Mouse (Mus musculus) lung, postnatal 10 days (tissue): Measurements from ENCODE around the gene Zfp985.
"Not testable (repeated sequence)": the region's sequence is repeated elsewhere in the genome, so short reads cannot be mapped to it uniquely, and the experiment has no call there.

Experiments
- DNase-seq: peaks from one replicate; pipeline ENCODE4 v3.0.0; 2021

Zfp985 gene

DNA sequence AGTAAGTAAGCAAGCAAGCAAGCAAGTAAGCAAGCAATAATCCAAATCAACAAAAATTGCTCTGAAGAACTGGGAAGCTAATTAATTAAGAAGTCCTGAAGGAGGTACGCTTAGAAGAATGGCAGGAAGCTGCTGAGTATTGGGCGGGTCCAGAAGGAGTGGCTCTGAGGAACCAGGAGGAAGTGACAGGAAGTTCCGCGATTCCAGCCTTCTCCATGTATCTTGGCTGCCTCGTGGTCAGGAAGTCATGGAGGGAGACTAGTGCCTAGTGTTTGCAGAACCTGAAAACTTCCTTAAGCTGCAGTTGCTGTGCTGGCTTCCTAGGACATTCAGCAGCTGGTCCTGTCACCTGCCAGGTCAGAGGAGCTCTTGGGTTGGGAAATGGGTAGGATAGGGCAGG lies at the start of gene Zfp985:
Zfp985 (plus strand) TSS at position 207 of the 400 bp plus-strand sequence.
- not testable (repeated sequence) for DNase-seq

DNA sequence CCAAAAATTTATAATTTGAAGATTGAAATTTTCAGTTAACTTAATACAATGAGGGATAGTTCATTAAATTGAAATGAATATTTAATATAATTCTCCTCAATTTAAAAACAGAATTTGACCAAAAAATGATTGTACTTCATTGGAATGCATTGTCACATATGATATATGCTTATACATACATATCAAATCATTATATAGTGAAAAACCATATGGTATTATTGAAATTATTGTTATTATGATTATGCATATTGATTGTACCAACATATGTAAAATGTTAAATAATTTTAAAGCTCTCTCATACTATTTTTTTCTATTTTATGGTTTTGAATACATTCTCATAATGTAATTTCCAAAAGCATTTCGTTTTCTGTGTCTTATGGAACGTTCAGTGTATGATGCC lies 43.9 kb upstream of the Zfp985 start:
- no peak for DNase-seq

DNA sequence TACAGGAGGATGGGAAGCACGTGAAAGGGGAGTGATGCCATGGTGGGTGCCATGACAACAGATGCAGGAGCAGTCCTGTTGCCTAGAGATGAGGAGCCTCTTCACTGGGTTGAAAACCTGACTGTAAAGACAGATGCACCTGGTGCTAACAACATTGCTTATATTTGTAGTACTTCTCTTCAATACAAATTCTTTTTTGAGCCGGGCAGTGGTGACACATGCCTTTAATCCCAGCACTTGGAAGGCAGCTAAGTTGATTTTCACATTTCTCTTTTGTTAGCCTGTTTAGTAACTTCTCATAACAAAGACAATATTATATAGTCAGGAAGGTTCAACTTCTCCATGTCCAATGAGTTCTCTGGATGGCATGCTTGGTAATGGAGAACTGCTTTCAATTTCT lies 34.1 kb upstream of the Zfp985 start:
- DNase-seq = no peak

DNA sequence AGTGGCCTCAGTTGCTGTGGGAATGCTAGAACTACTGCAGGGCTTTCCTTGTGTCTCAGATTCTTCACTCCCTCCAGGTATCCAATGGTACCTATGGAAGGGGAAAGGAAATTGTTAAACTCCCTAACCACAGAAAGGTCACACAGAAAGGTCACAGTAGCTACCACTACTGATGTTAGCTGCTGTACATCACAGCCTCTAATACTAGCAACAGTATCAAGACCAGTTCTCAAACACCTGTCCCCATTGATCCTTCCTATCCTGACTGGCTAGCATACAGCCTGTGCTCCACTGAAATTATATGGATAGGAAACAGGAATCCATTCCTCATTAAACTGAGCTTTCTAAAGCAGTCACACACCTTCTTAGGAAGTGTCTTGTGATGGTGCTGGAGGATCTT lies 33.0 kb upstream of the Zfp985 start:
- no peak for DNase-seq

DNA sequence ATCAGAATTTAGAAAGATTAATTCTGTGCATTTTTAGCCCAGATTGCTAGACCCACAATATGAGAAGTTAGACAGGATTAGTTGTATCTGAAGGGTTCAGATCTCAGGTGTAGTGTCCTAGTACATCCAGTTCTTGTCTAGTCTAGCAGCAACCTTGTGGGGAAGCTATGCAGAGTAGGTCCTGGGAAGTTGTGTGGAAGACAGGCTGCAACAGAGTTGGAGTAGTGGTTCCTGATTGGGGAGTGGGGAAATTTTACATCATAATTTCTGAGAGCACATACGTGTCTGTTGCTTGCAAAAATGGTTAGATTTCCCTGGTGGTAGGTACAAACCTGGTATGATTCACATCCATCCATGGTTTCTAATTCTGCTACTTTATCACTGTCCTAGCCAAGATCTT lies 28.0 kb upstream of the Zfp985 start:
- no peak for DNase-seq

DNA sequence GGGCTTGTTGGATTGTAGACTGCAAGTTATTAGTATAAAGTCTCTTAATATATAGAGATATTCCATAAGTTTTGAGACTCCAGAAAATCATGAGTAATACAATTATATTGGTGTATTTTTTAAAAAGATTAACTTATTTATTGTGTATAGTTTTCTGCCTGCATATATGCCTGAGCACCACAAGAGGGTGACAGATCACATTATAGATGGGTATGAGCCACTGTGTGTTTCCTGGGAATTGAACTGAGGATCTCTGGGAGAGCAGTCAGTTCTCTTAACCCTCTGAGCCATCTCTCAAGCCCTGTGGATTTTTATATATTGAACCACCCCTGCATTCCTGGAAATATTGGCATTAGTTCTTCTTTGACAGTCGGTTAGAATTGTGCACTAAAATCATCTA lies 22.7 kb upstream of the Zfp985 start:
- DNase-seq = no peak

DNA sequence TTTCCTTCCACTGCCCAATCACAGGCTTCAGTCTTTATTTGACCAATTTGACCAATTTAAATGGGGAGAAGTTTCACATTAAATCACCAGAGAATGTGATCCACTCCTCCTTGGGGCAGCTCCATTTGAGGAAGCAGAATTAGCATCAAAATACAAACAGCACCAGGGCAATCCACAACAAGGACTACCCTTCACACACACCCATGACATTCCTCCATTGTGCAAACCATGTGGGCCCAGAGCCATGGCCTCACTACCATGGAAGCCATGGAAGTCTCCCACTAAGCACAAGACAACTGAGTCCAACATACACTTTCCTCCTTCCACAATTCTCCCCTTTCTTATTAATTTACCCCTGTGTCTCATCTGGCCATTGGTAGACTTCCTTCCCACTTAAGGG lies 17.2 kb upstream of the Zfp985 start:
- DNase-seq = not testable (repeated sequence)

DNA sequence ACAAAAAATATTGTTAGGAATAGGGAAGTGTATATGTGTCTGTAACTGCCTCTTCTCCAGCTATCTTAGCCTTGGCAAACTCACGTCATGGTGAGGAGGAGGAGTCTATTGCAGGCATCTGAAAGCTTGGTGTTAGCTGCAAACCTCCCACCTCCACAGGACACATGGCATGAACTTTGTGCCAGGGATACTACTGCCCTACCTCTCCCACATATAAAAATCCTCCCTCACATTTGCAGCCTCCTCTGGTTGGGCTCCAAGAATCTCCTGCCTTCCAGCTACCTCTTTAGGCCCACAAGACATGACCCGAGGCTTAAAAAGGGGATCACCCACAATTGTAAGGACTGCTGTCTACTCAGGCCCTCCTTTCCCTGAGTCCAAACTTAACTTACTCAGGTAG lies 15.4 kb upstream of the Zfp985 start:
- no peak for DNase-seq

DNA sequence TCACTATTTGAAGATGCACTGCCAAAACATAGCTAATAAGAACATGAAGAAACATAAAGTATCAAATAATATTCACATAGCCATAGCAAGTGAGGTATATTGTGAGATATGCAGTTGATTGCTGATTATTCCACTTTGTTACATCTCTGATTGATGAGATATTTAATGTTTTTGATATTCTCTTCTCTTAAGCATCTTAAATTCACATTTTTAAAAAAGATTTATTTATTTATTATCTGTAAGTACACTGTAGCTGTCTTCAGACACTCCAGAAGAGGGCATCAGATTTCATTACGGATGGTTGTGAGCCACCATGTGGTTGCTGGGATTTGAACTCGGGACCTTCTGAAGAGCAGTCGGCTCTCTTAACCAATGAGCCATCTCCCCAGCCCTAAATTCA lies 13.2 kb upstream of the Zfp985 start, which contains the start of gene Gm16503:
Gm16503 (plus strand) TSS at position 301 of the 400 bp plus-strand sequence.
- DNase-seq = not testable (repeated sequence)

DNA sequence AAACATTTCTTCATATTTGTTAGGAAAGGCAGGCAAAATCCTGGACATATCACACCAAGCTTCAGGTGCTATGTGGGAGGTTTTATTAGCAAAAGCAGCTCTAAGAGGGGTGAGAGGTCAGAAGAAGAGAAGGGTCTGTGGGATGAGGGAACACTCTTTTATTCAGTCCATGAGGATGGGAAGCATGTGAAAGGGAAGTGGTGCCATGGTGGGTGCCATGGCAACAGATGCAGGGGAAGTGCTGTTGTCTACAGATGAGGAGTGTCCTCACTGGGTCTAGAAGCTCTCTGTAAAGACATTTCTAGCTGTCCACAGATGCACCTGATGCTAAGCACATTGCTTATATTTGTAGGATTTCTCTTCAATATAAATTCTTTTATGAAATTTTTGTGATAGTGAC lies 12.0 kb upstream of the Zfp985 start:
- DNase-seq = no peak

DNA sequence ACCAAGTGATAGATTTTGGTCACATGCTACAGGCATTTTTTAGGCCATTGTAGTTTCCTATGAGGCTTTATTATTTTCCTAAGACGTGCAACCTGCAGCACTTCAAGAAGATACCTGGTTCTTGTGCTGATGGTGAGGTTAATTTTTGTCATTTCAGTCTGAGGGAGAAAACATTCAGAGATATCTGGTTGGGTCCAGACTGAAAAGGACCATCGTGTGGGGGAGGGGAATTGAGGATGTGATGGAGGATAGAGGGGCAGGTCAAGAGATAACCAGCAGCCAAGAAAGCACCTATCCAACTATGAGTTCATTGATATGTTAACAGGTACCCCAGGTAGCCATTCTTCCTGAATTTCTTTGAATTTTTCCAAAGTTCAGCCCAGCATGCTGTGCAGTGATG lies 1.3 kb downstream of the Zfp985 start:
- not testable (repeated sequence) for DNase-seq

DNA sequence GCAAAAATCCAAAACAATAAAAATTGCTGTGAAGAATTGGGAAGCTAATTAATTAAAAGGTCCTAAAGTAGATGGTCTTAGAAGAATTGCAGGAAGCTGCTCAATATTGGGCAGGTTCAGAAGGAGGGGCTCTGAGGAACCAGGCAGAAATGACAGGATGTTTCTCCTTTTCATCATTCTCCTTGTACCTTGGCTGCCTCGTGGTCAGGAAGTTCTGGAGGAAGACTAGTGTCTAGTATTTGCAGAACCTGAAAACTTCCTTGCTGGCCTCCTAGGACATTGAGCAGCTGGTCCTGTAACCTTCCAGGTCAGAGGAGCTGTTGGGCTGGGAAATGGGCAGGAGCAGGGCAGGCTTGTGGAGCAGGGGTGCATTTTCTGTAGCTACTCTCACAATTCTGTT lies 3.8 kb downstream of the Zfp985 start:
- not testable (repeated sequence) for DNase-seq

DNA sequence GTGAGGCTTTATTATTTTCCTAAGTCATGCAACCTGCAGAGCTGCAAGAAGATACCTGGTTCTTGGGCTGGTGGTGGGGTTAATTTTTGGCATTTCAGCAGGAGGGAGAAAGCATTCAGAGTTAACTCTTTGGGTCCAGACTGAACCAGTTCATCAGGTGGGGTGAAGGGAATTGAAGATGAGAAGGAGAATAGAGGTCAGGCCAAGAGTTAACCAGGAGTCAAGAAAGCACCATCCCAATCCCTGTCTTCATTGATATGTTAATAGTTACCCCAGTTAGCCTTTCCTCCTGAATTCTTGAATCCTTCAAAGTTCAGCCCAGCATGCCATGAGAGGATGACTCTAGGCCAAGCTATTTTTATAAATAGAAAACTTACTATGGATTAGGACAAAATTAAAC lies 4.9 kb downstream of the Zfp985 start:
- DNase-seq = not testable (repeated sequence)

DNA sequence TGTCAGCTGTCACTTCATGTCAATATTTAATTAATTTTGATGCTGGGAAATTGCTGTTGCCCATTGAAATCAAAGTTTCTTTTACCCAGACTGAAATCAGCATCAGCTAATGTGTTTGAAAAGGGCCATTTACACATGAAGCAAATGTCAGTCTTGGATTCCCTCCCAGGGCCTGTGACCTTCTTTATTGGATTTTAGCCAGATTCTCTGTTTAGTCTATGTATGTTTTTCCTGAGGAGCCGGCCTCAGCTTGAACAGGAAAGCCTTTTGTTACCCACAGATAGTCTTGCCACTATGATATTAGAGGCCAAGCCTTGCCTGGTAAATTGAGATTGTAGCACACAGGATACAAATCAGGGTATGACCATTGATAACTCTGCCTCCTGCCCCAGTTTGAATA lies 6.0 kb downstream of the Zfp985 start:
- peak; percentile 54 for DNase-seq

DNA sequence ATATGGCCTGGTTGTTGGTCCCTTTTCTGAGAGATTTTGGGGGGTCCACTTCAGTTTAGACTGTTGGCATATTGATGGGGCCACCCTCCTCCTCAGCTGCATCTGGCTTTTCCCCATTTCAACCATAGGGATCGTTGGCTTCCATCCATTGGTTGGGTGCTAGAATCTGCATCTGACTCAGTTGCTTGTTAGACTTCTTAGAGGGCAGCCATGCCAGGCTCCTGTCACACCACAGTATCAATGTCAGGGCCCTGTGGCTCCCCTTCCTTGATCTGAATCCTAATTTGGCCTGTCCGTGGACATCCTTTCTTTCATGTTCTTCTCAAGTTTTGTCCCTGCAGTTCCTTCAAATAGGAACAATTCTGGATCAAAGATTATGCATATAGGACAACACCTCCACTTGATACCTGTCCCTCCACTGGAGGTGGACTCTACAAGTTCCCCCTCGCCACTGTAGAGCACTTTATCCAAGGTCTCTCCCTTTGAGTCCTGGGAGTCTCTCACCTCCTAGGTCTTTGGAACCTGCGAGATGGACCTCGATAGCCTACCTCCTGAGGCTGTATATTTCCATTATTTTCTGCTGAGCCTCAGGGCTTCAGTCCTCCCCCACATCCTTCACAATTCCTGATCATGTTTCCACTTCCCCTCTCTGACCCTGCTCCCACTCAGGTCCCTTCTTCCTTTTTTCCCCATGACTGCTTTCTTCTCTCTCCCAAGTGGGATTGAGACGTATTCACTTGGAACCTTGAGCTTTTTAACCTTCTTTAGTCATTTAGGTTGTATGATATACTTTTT lies 12.5 kb downstream of the Zfp985 start:
- DNase-seq = no peak

DNA sequence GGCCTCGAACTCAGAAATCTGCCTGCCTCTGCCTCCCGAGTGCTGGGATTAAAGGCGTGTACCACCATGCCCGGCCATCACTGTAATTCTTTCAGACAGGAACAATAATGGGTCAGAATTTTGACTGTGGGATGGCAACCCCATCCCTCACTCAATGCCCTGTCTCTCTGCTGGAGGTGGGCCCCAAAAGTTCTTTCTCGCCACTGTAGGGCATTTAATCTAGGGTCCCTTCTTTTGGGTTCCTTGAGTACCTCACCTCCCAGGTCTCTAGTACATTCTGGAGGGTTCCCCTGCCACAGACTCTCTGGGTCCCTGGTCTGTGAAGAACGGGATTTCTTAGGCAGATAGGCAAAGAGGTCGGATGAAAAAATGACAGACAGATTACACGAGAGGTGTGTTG lies 18.1 kb downstream of the Zfp985 start:
- DNase-seq = not testable (repeated sequence)

DNA sequence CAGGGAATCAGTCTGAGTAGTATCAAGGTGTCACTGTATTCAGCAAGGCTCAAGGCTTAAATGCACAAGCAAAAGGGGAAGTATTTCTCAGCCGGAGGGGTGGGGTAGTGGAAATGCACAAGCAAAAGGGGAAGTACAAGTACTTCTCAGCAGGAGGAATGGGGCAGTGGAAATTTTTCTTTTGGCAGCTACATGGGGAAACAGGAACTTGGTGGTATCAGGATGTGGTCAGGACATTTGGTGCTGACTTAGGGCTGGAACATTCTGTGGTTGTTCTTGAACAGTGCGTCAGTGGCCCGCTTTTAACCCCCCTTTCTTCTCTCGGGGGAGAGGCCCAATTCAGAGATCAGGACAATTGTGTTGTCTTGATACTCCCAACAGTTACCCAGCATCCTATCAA lies 26.3 kb downstream of the Zfp985 start:
- not testable (repeated sequence) for DNase-seq

DNA sequence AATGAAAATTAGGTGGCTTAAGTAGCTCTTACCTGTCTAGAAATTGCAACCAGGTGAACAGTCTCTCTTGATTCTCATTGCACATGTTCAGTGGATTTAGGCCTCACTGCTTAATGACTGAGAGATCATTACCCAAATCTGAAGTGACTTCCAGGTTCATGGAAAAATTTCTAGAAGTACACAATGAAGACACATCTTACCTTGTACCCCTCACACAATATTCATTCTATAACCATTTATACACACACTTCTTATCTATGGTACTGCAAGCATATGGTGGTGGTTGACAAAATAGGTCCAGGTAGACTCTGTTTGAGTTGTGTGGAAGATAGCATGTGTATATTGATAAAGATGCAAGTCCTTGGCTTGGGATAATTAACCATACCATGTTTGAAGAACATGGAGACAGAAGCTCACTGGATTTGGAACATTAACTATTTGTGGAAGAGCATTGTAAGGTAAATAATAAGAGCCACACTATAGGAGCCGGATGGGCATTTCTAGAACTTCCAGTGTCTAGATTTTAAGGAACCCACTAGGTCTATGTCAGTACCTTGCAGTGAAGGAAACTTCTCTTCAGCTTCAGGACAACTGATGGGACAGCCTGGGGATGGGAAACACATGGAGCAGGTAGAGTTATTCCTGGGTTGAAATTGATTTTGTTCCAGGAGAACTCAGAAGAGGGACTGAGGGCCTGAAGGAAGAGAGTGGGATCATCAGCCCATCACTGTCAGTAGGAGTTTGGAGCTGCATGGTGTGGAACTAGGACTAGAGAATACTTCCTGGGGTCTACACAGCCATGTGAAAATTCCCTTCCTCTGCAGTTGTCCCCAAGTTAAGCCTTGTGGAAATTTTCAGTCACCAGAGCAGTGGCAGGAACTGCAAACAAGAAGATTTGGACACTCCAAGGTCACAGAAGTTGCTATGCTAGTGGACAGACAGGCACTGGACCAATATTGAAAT lies 33.7 kb downstream of the Zfp985 start:
- DNase-seq = no peak

DNA sequence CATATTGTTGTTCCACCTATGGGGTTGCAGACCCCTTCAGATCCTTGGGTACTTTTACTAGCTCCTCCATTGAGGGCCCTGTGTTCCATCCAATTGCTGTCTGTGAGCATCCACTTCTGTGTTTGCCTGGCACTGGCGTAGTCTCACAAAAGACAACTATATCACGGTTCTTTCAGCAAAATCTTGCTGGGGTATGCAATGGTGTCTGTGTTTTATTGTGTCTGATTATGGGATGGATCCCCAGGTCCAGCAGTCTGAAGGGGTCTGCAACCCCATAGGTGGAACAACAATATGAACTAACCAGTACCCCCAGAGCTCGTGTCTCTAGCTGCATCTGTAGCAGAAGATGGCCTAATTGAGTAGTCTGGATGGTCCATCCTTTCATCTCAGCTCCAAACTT lies 41.6 kb downstream of the Zfp985 start:
- not testable (repeated sequence) for DNase-seq

DNA sequence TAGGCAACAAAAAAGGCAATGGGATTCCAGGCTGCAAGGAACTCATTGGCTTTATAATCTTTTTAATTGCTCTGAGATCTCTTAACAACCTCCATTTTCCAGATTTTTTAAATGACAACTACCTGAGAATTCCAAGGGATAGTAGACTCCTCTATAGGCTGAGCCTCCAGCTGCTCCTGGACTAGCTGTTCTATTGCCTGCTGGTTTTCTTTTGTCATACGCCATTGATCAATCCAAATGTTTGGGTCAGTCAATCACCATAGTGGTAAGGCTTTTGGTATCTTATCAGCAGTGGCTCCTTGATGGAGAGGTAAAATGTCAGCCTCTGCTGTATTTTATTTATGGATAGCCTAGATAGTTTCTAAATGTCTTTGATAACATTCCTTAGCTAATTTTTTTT lies 44.6 kb downstream of the Zfp985 start:
- DNase-seq = no peak

DNA sequence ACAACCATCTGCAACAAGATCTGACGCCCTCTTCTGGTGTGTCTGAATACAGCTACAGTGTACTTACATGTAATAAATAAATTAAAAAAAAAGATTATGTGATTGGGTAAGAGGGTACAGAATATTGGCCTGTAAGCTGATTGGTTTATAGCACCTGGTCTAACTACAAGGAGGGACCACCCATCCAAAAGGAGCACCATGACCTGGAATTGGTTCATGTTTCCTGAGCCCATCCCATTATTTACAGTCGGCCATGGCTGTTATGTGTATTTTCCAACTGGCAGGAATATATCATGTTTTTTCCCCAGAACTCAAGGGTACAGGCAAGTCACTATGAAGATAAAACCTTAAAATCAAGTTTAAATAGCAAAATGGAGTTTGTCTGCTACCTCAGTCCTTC lies 45.8 kb downstream of the Zfp985 start:
- no peak for DNase-seq

DNA sequence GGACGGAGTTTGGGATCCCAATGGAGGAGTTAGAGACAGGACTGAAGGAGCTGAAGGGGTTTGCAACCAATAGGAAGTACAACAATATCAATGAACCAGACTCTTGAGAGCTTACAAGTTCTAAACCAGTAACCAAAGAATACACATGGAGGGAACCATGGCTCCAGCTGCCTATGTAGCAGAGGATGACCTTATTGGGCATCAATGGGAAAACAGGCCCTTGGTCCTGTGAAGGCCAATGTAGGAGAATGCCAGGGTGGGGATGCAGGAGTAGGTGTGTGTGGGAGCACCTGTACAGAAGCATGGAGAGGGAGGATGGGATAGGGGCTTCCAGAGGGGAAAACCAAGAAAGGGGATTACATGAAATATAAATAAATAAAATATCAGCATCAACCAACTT lies 48.8 kb downstream of the Zfp985 start:
- DNase-seq = no peak

DNA sequence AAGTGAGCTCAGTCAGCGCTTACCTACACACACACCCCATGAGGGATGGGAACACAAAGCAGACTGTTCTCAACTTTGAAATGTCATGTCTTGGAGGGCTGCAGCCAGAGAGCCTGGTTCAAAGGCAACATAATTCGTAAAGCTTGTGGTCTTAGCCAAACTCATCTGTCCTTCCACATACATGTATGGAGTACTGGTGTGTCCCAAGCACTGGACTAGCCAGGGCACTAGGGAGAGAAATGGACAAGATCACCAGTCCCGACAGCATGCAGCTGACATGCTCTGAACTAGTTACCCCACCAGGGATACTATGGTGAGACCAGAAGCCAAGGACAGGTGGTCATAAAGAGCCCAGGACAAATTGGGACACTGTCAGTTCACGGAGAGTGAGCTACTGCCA lies 50.7 kb downstream of the Zfp985 start:
- DNase-seq = no peak

DNA sequence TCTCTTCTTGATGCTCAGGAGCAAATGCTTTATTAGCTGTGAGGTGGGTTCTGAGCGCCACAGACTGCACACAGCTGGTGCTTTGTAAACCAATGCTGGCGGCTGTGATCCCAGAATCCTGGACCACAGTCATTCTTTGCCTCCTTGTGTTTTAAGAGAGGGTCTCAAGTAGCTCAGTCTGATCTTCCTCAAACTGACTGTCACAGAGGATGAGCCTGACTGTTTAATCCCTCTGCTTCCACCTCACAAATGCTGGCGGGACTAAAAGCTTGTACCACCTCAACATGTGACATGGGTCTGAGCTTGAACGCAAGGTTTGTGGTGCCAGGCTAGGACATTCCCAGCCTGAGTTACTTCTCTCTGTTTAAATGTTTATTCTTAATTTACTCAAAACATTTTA lies 52.4 kb downstream of the Zfp985 start:
- DNase-seq = no peak
